Mouse (Mus musculus) left cerebral cortex, postnatal 36 days (tissue): ENCODE measurements around the gene Gba. TPM values are rescaled to one million over a fixed set of nuclear protein-coding genes. Genes with fewer than 3 reads are reported as not detected.
"Not testable (repeated sequence)": the region's sequence is repeated elsewhere in the genome, so short reads cannot be mapped to it uniquely, and the experiment has no call there.

Experiments
- DNase-seq, 2 experiments: peaks; one replicate each; pipeline ENCODE4 v3.0.0; 2021 to 2022; ENCODE audit warnings: low spot score in 2 of 2, mixed read lengths in 1 of 2
- intact Hi-C: fragments of 180-260 bp; cut with DNase I; formaldehyde crosslinking; loops from one replicate; pipeline ENCODE4 v1.15.1; 2025
- total RNA-seq, 2 experiments: library from RNA; stranded (reverse); gene quantifications; 2 replicates each; pipeline ENCODE4 v1.2.3; 2021

The Gba gene
- total RNA-seq, 2 experiments from 2014 or later, result 62.4 to 64.6 TPM

DNA sequence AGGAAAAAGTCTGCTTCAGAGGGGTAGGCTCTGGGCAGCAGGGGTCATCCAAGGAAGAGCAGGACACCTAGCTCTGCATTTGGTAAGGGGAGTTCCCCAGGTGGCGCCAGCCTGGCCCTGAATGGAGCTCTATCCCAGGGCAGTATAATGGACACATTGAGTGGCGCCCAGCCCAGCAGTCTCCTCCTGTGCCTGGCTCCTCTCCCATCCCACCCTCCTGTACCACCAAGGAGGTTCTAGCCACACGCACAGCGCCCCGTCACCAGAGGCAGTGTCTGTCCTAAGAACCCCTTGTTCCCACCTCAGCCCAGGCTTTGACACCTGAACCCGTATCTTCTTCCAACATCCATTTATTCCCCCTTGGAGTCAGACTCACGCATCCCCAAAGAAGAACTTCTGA is 7.0 kb downstream of the Gba start:
- intact Hi-C loops, result loop anchor here (5.0 kb wide), 1 partner anchor 117 kb away; the partner anchor contains the start of gene Rusc1

DNA sequence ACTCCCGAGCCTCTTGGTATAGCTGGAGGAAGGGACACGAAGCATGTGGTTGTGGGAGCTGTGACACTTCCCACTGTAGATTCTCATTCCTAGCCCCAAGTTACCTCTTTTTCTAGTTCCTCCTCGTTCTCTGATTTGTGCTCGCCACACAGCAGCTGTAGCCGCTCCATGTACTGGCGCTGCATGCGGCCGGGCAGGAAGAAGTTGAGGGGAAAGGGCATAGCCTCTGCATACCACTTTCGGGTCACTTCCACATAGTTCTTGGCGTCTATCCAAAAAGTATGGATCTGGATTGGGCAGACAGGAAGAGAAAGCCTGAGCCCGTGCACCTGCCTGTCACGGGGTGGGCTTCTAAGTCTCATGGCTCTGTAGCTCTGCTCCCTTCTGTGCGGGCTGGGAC is 7.4 kb downstream of the Gba start:
- no peak for DNase-seq
- intact Hi-C loops, result loop anchor here (5.0 kb wide), 1 partner anchor 118 kb away; the partner anchor contains the start of gene Rusc1

More for the DNA sequence above, 7.0 kb downstream of the Gba start:
- DNase-seq, result no peak

DNA sequence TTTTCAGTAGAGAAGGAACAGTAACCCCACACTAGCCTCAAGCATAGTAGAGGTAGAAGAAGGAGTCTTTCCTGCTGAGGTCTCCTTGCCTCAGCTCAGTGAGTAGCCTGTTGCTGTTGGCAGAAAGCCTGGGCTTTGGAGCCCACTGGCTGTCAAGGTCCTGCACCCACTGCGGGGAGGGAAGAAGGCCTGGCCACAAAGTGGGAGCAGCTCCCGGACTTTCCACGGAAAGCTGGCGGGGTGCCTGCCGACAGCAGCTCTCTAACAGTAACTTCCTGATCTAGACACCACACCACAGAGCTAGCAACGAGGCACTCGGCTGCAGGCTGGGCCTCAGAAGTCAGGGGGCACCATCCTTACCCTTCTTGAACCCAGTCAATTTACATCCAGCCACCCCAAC is 8.0 kb downstream of the Gba start:
- intact Hi-C loops, result loop anchor here (5.0 kb wide), 1 partner anchor 118 kb away; the partner anchor contains the start of gene Rusc1
- no peak for DNase-seq

DNA sequence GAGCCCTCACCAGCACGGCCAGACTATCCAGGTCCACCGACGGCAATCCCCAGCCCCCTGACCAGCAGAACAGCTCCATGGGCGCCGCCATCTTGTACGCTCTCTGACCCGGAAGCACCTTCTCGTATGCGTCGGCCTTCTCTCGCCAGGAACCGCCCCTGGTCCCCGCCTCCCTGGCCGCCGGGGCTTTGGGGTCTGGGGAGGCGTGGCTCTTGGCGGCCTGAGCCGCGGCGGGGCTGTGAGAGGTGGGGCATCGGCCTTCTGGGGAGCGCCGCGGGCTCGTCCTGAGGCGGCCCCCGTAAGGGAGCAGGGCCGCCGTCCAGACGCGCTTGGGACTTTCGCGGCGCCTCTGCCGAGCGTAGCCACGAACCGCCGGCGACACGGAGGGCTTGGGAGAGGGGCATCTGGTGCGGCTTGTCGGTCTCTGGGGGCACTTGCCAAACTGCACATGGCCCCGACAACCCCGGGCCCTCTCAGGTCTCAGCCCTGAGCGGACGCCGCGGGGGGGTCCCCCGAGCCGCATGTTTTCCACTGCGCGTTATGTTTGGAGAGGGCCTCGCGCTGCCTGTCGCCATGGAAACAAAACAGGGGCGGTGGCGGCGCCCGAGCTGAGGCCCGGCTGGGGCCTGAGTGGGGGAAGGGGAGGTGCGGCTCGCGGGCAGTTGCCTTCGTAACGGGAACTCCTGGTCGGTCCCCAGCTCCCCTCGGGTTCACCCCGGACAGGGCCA is 11.2 kb downstream of the Gba start:
- intact Hi-C loops, result loop anchor here (5.0 kb wide), 1 partner anchor 122 kb away; the partner anchor contains the start of gene Rusc1

DNA sequence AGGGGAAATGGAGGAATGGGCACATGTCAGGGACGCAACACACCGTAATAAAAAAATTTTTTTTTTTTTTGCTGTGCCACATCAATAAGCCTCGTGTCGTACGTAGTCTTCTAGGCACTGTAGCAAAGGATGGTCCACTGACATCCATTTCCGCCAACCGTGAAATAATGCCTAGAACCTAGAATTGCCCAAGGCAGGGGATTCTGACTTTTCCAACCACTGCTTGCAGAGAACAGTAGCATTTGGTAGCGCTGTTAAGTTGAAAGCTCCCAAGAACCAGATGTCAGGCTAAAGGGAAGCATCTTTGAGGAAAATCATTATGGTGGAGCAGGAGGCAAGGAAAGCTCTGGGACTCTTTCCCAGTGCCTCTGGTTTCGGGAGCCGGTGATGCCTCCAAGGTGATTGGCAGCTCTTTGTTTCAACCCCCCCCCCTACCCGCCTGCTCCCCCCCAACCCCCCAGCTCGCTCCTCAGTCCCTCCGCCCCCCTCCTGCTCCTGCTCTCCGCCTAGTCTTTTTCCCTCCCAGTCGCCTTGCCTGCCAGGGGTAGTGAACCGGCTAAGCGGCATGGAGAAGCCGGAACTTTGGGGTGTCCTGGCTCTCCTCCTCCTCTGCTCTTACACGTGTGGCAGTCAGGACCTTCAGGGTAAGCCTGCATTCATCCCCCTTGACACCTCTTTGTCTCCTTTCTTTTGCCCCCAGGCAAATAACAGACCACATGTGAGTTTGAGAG is 12.1 kb downstream of the Gba start, which contains the start of gene Thbs3:
Thbs3 (plus strand) TSS at position 500 of the 731 bp plus-strand sequence.
- intact Hi-C loops, result loop anchor here (5.0 kb wide), 1 partner anchor 123 kb away; the partner anchor contains the start of gene Rusc1
- DNase-seq, result no peak

More for the DNA sequence above, 11.2 kb downstream of the Gba start:
- peak; percentile 92 to 93 for DNase-seq

DNA sequence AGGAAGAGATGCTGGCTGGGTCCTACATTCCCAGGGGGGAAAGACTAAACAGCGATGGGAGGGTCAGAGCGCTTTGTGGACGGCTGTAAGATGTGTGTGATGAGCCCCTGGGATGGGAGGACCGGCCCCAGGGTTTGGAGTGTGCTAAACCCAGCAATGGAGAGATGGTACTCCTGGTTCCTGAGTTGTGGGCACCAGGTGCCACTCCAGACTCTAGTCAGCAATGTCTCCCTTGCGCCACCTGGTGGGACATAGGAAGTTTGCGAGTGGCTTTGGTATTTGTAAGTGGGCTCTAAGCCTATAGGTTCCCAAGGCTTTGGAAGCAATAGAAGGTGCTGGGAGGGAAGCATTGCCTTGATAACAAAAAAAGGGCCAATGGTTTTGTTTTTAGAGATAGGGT is 13.1 kb downstream of the Gba start:
- intact Hi-C loops, result no loop called here
- peak; percentile 75 to 83 for DNase-seq

DNA sequence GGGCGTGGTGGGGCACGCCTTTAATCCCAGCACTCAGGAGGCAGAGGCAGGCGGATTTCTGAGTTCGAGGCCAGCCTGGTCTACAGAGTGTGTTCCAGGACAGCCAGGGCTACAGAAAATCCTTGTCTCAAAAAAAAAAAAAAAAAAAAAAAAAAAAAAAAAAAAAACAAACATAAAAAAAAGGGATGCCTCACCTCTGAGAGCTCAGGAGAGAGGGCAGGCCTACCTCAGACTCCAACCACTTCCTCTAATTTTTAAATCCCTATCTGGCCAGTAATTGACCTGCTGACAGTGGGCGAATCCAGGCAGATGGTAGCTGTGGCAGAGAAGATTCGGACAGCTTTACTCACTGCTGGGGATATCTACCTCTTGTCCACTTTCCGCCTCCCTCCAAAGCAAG is 13.7 kb downstream of the Gba start:
- DNase-seq, intact Hi-C loops: not testable (repeated sequence)

DNA sequence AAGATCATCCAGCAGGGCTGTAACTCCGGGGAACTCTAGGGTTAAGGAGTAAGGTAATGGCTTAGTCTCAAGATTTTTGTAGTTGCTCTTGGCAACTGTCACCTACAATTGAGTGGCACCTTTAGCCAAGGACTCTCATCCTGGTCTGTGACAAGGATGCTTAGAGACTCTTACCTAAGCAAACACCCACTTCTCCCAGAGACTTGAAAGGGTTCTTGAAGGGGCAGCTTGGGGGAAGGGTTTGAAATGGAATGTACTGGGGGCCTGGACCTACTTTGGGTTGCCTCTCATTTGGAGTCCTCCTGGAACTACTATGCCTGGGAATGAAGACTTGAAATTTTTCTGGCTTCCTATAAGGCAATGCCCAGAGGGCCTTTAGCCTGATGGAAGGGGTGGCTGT is 15.5 kb downstream of the Gba start:
- DNase-seq, result no peak
- intact Hi-C loops, result no loop called here

DNA sequence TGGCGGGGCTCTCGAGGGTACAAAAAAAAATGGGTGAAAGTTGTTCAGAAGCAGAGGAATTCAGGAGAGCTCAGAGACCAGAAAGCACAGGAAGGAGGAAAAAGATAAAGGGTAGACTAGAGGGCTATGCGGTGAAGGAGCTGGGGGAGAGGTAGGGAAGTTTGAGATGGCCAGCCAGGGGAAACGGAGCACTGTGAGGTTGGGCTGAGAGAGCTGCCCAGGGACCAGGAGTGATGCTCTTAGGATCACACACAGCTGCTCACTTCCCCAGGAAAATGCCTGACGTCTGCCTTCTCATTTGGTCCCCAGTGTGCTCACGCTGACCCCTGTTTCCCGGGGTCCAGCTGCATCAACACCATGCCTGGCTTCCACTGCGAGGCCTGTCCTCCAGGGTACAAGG is 16.8 kb downstream of the Gba start:
- no peak for DNase-seq
- intact Hi-C loops, result no loop called here

DNA sequence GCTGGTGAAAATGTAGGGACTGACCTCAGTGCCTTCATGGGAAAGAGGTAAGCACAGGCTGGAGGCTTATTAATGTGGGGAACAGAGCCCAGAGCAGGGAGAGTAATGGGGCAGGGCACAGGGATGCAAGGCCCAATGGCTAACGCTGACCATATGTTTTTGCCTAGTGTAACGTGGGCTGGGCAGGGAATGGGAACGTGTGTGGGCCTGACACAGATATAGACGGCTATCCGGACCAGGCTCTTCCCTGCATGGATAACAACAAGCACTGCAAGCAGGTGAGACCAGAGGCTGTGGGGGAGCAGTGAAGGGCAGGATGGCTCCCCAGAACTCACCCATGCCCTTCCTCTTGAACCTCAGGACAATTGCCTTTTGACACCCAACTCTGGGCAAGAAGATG is 18.4 kb downstream of the Gba start:
- no peak for DNase-seq
- intact Hi-C loops, result no loop called here

DNA sequence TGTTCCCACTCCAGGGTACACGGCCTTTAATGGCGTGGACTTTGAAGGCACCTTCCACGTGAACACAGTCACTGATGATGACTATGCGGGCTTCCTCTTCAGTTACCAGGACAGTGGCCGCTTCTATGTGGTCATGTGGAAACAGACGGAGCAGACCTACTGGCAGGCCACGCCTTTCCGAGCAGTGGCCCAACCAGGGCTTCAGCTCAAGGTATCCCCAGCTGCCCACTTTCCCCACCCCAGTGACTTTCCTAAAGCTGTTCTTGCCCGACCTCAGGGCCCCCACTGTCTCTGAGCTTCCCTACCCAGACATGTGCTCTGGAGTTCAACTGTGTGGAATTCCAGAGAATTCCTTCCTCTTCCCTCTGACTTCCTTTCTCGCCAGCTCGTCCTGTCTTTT is 22.1 kb downstream of the Gba start:
- intact Hi-C loops, result no loop called here
- DNase-seq, result no peak

DNA sequence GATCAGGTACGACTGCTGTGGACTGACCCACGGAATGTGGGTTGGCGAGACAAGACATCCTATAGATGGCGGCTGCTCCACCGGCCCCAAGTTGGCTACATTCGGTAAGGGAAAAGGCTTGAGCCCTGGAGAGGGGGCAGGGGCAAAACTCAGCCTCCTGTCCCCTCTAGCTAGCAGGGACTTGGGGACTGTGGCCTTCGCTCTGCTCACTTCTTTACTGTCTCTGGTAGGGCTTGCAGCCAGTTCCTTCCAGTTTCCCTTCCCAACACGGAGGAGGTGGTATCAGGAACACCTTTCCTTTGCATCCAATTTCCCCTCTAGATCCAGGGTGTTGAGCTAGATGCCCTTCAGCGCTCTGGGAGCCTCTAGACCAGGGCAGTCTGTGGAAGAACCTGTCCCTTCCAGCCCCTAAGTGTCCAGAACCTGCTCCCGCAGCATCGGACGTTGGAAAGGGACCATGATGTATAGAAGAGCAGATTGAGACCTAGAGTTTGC is 22.6 kb downstream of the Gba start:
- intact Hi-C loops, result no loop called here
- no peak for DNase-seq

DNA sequence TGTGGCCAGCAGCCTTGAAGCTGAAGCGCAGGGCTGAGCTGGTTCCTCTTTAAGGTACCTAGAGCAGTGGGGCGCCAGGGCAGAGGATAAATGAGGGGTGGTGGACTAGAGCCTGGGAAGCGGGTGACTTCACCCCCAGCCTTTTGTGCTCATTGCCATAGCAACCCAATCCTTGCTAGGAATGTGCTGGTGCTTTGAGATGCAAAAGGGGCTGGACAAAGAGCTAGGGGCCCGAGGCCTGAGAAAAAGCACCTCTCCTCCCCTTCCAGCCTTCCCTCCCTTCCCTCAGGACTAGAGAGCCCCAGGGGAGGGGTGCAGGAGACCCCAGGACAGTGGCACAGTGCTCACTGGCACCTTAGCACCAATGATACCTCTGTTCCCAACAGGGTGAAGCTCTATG is 23.2 kb downstream of the Gba start:
- intact Hi-C loops, result no loop called here
- DNase-seq, result no peak

DNA sequence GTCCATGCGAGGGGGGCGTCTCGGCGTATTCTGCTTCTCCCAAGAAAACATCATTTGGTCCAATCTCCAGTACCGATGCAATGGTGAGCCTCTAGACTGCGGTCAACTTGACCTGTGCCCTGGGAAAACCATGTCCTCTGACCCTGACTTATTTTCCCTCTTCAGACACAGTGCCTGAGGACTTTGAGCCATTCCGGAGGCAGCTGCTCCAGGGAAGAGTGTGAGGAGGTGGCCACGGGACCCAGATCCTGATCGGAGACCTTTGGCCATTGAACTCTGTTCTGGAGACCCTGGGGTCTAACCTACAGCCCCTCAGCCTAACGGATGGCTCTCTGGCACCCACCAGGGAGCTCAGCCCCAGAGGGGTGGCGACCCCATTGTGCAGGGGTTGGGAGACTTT is 23.6 kb downstream of the Gba start:
- DNase-seq, result no peak
- intact Hi-C loops, result no loop called here

DNA sequence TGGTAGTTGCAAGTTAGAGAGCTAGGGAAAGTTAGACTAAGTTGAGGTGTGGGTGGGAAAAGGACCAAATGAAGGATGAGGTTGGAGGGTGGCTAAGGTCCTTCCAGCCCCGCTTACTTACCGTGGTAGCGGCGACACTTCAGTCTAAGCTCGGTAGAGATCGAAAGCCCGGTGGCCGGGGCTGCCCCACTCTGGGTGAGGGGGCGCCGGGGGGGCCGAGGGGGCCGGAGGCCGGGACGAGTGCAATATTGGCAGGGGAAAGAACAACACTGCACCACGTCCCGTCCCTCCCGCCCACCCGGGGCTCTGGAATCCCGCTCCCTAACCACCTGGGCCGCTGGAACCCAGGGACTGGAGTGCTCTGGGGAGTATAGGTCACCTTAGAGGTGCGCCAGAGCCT is 24.2 kb downstream of the Gba start, which contains the start of gene Mtx1:
Mtx1 (minus strand) TSS at position 189 of the 400 bp plus-strand sequence.
- no peak for DNase-seq
- intact Hi-C loops, result no loop called here

DNA sequence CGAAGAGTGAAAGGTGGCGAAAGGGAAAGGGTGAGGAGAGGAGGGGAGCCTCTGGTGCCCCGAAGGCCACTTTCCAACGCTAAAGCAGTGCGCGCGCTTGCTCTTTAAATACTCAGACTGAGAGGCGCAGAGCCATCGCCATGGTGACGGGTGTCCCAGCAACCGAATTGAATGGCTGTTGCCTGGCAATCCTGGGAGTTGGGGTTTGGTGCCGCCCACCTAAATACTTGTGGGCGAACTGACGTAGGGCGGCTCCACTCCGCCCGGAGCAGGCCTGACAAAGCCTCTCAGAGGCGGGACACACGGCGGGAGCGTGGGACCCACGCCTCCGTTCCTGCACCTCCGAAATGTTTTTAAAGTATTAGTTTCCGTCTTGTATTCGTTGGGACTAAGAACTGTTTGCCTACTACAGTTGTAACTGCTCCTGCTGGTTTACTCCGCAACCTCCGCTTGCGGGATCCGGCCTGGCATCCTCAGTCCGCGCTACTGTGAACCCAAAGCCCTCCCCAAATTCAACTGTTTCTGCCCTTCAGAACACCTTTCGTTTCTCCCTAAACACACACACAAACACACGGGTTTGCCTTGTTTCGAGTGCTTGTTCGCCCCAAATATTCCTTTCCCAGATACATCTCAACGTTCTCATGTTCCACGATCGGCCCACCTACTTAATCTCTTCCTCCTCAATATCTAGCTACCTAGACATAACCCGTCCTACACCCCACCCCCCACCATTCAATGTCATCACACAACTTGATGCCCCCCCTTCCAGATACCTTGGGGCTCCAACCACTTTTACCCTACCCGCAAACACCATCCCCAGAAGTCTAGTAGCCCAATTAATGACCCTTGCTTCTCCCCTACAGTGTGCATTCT is 24.8 kb downstream of the Gba start:
- DNase-seq, result peak; percentile 90 to 92
- intact Hi-C loops, result no loop called here

DNA sequence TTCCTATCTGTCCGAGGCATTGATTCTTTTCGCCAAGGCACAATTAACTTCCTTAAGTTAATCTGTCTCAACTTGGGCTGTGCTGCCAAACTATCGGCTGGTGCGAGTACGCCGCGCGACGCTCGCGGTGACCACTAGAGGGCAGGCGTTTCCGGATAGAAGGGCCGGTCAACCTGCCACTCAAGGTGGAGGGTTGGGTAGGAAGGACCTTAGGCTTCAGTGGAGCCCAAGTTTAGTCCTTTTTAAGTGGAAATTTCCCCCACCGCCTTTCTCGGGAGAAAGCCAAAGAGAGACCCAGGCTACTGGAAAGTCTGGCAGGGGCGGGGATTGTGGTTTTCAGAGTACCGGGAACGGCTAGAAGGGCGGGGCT is 25.4 kb downstream of the Gba start:
- intact Hi-C loops, result no loop called here
- peak; percentile 79 to 83 for DNase-seq

DNA sequence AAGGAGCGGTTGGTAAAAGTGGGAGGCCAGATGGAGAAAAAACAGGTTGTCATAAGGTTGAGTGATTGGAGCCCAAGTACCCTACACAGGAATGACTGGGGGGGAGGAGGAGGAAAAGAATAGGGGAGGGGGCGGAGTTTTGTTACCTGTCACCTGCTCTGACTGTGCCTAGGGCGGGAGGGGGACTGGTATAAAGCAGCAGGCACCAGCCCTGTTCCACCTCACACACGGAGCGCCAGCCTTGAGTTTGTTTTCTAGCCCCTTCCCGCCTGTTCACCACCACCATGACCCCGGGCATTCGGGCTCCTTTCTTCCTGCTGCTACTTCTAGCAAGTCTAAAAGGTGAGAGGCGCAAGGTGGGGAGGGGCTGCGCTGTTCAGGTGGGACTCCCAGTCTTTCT is 26.1 kb downstream of the Gba start, which contains the start of gene Muc1:
Muc1 (plus strand) TSS at position 222 of the 400 bp plus-strand sequence.
- DNase-seq, result no peak
- intact Hi-C loops, result no loop called here

DNA sequence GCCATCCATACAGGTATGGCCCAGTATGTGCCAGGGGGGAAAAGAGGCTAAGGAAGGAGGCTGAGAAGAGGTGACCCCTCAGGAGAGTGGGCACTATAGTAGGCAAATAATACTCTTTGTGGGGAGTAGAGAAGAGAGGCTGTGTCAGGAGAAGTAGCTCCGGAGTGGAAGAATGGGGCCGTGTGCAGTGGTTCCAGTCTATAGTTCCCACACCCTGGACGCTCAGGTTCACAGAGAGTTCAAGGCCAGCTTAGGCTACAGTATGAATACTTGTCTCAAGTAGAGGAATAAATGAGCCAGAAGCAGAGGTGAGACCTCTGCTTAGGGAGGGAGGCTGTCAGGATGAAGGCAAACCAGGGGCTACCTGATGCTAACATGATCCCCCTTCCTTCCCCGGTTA is 26.5 kb downstream of the Gba start:
- intact Hi-C loops, result no loop called here
- DNase-seq, result no peak

DNA sequence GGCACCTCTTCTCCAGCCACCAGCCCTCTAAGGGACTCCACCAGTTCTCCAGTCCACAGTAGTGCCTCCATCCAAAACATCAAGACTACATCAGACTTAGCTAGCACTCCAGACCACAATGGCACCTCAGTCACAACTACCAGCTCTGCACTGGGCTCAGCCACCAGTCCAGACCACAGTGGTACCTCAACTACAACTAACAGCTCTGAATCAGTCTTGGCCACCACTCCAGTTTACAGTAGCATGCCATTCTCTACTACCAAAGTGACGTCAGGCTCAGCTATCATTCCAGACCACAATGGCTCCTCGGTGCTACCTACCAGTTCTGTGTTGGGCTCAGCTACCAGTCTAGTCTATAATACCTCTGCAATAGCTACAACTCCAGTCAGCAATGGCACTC is 27.8 kb downstream of the Gba start:
- DNase-seq, result no peak
- intact Hi-C loops, result no loop called here
